Mouse (Mus musculus) stomach, embryonic 16.5 days (tissue): ENCODE measurements around the gene Il4. TPM values are rescaled to one million over a fixed set of nuclear protein-coding genes. Genes with fewer than 3 reads are reported as not detected.

ENCODE experiments used
- ATAC-seq: fragments of 200-750 bp; cut with Nextera tagmentation; 2 replicates; pipeline ENCODE4 v1.8.0; 2017; ENCODE audit warnings: moderate number of reproducible peaks, moderate TSS enrichment; ENCODE audit not compliant: insufficient read depth, low FRiP score
- H3K27ac ChIP-seq: fragments of 300-500 bp; sonication (generic); 2 replicates; pipeline ENCODE4 v1.5.1; 2014; ENCODE audit warnings: low read length
- H3K27me3 ChIP-seq: fragments of 300-500 bp; sonication (generic); 2 replicates; pipeline ENCODE4 v1.6.1; 2014; ENCODE audit warnings: low read length, control low read depth, mixed read lengths; ENCODE audit not compliant: control insufficient read depth, insufficient read depth
- H3K36me3 ChIP-seq: fragments of 300-500 bp; sonication (generic); 2 replicates; pipeline ENCODE4 v1.6.1; 2014; ENCODE audit warnings: low read length; ENCODE audit not compliant: control insufficient read depth, insufficient read depth
- H3K4me1 ChIP-seq: fragments of 300-500 bp; sonication (generic); 2 replicates; pipeline ENCODE4 v1.6.1; 2014; ENCODE audit warnings: low read length, control low read depth, mixed read lengths; ENCODE audit not compliant: control insufficient read depth, insufficient read depth
- H3K4me2 ChIP-seq: fragments of 300-500 bp; sonication (generic); 2 replicates; pipeline ENCODE4 v1.6.1; 2014; ENCODE audit warnings: low read depth, low read length, mixed read lengths
- H3K4me3 ChIP-seq: fragments of 300-500 bp; sonication (generic); replicated peaks from 2 replicates; pipeline ENCODE4 v1.5.1; 2014; ENCODE audit warnings: mild to moderate bottlenecking, low read length
- H3K9ac ChIP-seq: fragments of 300-500 bp; sonication (generic); 2 replicates; pipeline ENCODE4 v1.6.1; 2014; ENCODE audit warnings: low read length
- H3K9me3 ChIP-seq: fragments of 300-500 bp; sonication (generic); replicated peaks from 2 replicates; pipeline ENCODE4 v1.6.1; 2016; ENCODE audit warnings: low read length, control low read depth; ENCODE audit not compliant: control insufficient read depth
- WGBS: fragments of 180-500 bp; shearing (Covaris S2); extraction: QIAGEN DNeasy Blood & Tissue Kit; methylation state at CpG from one replicate; pipeline ENCODE4 v1.1.7; 2014; 5-methylcytosine and 5-hydroxymethylcytosine counted together
- polyA plus RNA-seq: library from polyadenylated mRNA; unstranded; fragments of >200 nt; fragmentation: Nextera tagmentation; extraction: Ambion mirVana; gene quantifications from 2 replicates; pipeline ENCODE4 v1.2.1, GENCODE M21; 2015

Il4 gene
- polyA plus RNA-seq, 1 experiment from 2014 or later, result 1.1 TPM

DNA sequence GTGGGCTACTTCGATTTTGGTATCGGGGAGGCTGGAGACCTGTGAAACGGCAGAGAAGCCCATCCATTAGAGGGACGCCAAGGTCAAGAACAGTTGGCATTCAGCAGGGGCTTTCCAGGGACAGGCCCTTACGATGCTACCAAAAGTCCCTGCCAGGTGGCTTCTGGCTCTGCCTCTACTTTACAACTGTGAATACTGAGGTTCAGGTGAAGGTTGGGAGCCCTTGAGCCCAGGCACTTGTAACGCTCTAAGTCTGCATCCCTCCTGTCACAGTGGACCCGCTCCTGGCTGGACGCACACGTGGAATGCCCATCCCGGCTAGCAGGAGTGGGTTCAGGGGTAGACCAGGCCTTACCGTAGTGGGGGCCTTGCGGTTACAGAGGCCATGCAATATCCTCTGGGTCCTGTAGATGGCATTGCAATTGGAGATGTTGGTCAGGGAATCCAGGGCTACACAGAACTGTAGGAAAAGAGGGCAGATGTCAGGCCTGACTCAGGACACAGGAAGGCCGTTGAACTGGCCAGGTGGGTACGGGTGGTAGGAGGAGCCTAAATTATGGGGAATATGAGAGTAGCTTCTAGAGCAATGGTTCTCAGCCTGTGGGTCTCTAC, 13.8 kb upstream of the Il4 start:
- H3K27me3 ChIP-seq, result peaks cover 7% of the 10 kb centered on the region
- H3K36me3 ChIP-seq, result no peaks in the 10 kb centered on the region
- no peaks in the 10 kb centered on the region for H3K9me3 ChIP-seq
- no peak overlapping the region for H3K4me3 ChIP-seq
- ATAC-seq, result no peak
- 0 out of 2 replicates have a peak, but pooled peaks cover 3% of the 10 kb centered on the region for H3K4me1 ChIP-seq
- 72% methylated on average over 14 of the region's 14 CpGs for WGBS
- H3K27ac ChIP-seq, result no peak overlapping the region
- H3K4me2 ChIP-seq, result no peak overlapping the region
- H3K9ac ChIP-seq, result no peak overlapping the region

DNA sequence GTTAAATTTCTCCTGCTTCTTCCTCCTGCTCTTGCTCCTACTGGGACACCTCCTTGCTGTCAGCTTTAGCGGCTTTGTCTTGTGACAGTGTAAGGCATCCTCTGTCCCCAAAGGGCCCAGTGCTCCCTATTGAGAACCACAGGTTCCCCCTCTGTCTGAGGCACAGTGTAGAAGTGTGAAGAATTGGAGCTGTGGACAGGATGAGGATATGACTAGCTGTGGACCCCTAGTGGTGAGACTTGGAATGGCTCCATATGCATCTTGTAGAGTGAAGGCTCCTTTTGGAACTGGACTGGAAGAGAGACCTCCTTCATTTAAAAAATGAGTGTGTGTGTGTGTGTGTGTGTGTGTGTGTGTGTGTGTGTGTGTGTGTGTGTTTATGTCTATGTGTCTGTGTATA, 9.4 kb upstream of the Il4 start:
- H3K27me3 ChIP-seq, result no peaks in the 10 kb centered on the region
- no peaks in the 10 kb centered on the region for H3K9me3 ChIP-seq
- H3K4me3 ChIP-seq, result no peak overlapping the region
- H3K4me2 ChIP-seq, result no peak overlapping the region
- no peaks in the 10 kb centered on the region for H3K4me1 ChIP-seq
- H3K36me3 ChIP-seq, result no peaks in the 10 kb centered on the region
- WGBS, result 11% methylated on average over 1 of the region's 1 CpGs
- H3K9ac ChIP-seq, result no peak overlapping the region
- H3K27ac ChIP-seq, result no peak overlapping the region
- ATAC-seq, result 0 out of 2 replicates have a peak, but pooled peaks have one; percentile 44

DNA sequence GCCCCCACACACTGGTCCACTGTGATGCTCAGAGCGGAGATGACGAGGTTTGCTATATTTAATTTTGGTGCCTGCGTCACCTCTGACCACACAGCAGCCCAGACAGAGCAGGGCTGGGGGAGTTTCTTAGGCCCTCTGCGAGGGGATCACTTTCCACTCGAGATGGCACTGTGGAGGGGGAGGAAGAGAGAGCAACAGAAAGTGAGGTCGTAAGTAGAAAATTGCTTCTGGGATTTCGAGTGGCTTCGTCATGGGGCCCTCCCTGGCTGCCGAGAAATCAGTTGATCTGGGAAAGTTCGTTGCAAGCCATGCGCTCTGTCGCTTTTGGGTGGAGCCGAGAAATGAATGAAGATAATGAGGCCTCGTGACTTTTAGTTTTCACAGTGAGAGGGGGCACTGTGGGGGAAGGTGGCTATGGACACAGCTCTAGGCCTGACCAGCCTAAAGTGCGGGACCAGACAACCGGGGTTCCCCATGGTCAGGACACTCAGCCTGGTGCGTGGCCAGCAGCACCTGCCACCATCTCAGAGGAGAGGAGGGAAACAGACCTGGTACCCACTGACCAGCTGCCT, 8.4 kb upstream of the Il4 start:
- Histone ChIP-seq H3K36me3 (no peaks in the 10 kb centered on the region), H3K27ac (no peak overlapping the region), H3K9me3 (no peaks in the 10 kb centered on the region), H3K4me1 (no peaks in the 10 kb centered on the region), H3K27me3 (no peaks in the 10 kb centered on the region), H3K9ac (no peak overlapping the region), H3K4me3 (no peak overlapping the region), H3K4me2 (no peak overlapping the region)
- WGBS, result 63% methylated on average over 17 of the region's 17 CpGs
- ATAC-seq, result no peak

DNA sequence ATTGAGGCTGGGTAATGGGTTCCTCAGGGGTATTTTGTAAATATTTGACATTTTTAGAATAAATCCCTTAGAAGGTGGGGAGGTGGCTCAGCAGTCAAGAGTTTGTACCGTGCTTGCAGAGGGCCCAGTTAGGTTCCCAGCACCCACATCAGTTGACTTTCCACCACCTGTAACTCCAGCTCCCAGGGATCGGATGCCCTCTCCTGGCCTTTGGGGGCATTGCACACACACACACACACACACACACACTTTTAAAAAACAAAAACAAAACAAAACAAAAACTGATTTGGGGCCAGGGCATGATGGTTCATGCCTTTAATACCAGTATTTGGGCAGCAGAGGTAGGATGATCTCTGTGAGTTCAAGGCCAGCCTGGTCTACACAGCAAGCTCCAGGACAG, 5.7 kb upstream of the Il4 start:
- Histone ChIP-seq H3K9ac (no peak overlapping the region), H3K4me3 (no peak overlapping the region), H3K4me1 (no peaks in the 10 kb centered on the region), H3K27me3 (no peaks in the 10 kb centered on the region), H3K9me3 (no peaks in the 10 kb centered on the region), H3K36me3 (no peaks in the 10 kb centered on the region), H3K27ac (no peak overlapping the region), H3K4me2 (no peak overlapping the region)
- ATAC-seq, result no peak
- 85% methylated on average over 2 of the region's 2 CpGs for WGBS

DNA sequence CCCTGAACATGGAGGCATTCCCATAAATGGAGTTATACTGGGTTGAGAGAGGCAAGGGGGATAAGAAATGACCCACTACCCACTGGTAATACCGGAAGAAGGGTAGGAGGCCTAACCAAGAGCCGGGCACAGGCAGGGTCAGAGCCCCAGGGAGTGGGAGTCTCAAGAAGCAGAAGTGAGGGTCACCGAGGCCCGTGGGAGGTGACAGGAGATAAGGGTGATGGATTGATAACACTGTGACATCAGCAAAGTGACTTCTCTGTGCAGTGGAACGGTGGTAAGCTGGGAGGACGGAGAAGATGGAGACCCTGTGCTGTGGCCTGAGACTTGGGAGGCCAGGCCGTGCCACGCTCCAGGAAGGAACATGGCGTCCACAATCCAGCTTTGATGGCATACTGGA, 5.1 kb upstream of the Il4 start:
- Histone ChIP-seq H3K9me3 (no peaks in the 10 kb centered on the region), H3K36me3 (no peaks in the 10 kb centered on the region), H3K4me2 (no peak overlapping the region), H3K4me1 (no peaks in the 10 kb centered on the region), H3K27ac (no peak overlapping the region), H3K4me3 (no peak overlapping the region), H3K27me3 (no peaks in the 10 kb centered on the region), H3K9ac (no peak overlapping the region)
- ATAC-seq, result no peak
- WGBS, result 73% methylated on average over 9 of the region's 9 CpGs

DNA sequence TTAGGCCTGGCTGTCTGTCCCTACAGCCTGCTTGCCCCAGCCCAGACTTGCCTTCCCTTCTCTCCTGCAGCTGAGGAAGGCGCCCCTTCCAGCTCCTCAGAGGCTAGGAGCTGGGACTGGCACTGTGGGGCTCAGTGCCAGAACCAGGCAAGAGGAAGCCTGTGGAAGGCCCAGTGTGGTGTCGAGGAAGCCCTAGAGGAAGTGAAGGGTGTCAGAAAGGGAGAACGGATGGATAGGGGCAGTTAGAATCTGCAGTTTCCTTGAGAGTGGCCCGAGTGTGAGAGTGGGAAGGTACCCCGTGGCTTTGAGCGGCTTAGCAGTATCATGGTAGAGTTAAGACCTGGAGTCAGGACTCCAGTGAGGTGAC, 4.0 kb upstream of the Il4 start:
- H3K9ac ChIP-seq, result no peak overlapping the region

DNA sequence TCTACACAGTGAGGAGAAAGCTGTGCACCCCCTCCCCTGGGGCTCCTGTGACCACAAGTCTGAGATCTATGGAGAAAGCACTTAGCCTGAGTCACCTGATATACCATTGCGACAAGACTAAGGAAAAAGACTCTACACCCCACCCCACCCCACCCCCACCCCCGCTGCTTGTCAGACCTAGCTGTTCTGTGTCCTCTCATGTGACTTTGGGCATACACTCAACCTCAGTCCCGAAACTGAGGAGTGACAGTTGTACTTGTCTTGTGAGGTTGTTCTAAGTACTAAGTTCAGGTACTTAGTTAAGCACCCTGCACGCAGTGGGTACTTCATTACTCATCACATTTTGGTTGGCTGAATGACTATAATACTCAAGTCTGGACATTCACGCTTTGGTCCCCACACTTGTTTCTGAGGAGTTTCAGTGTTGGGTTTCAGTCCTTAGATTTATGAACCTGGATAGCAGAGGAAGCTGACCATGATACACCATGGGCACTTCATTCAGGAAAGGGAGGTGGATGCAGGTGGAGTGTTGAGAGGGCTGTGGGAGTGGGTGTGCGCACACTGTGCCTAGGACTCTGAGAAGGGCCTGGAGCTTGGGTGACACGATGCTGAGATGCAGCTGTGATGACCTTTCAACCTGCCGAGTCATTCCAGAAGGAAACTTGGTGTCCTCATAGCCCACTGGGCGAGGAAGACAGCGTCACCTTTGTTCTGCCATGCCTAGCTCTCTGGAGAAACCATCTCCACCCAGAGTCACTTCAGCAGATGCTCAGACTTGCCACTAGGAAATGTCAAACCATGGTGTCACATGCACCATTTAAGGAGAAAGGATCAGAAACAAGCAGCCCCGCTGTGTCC, 3.3 kb upstream of the Il4 start:
- 80% methylated on average over 11 of the region's 11 CpGs for WGBS
- no peak overlapping the region for H3K4me2 ChIP-seq
- H3K4me3 ChIP-seq, result no peak overlapping the region
- H3K36me3 ChIP-seq, result no peaks in the 10 kb centered on the region
- no peaks in the 10 kb centered on the region for H3K27me3 ChIP-seq
- ATAC-seq, result no peak
- no peak overlapping the region for H3K27ac ChIP-seq
- no peak overlapping the region for H3K9ac ChIP-seq
- H3K4me1 ChIP-seq, result no peaks in the 10 kb centered on the region
- H3K9me3 ChIP-seq, result no peaks in the 10 kb centered on the region

More for the DNA sequence above, 4.0 kb upstream of the Il4 start:
- H3K27ac ChIP-seq, result no peak overlapping the region
- H3K4me3 ChIP-seq, result no peak overlapping the region
- no peak overlapping the region for H3K4me2 ChIP-seq
- WGBS, result 72% methylated on average over 6 of the region's 6 CpGs
- H3K36me3 ChIP-seq, result no peaks in the 10 kb centered on the region
- ATAC-seq, result no peak
- H3K27me3 ChIP-seq, result no peaks in the 10 kb centered on the region
- H3K9me3 ChIP-seq, result no peaks in the 10 kb centered on the region
- no peaks in the 10 kb centered on the region for H3K4me1 ChIP-seq

DNA sequence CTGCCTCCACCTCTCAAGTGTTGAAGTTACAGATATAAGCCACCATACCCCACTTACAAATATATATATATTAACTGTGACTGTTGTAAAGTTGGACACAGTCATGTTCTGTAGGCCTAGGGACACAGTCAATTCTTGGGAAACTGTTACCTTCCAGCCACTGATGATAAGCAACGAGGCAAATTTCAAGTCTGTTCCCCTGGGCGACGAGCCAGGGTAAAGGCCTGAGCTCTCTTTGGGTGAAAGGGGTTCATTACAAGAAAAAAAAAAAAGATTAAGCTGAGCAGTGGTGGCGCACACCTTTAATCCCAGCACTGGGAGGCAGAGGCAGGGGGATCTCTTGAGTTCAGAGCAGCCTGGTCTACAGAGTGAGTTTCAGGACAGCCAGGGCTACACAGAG, 1.6 kb upstream of the Il4 start:
- no peaks in the 10 kb centered on the region for H3K9me3 ChIP-seq
- WGBS, result 87% methylated on average over 4 of the region's 4 CpGs
- H3K4me2 ChIP-seq, result no peak overlapping the region
- no peak overlapping the region for H3K9ac ChIP-seq
- no peaks in the 10 kb centered on the region for H3K4me1 ChIP-seq
- H3K4me3 ChIP-seq, result no peak overlapping the region
- no peaks in the 10 kb centered on the region for H3K36me3 ChIP-seq
- H3K27ac ChIP-seq, result no peak overlapping the region
- no peaks in the 10 kb centered on the region for H3K27me3 ChIP-seq
- ATAC-seq, result no peak

DNA sequence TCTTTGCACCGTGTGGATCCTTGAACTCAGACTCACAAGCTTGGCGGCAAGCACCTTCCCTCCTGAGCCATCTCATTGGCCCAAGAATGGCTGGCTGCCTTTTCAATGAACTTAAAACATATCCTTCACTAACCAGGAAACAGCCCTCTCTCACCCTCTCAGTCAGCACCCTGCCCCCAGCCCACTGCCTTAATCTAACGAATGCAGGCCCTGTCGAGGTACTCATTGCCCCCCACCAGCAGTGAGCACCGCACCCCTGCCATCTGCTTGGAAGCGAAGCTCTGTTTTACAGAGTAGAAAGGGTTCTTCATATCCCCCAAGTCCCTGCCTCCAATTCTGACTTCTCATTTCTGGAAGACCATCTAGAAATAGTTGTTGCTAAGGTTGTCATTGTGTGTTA, 959 bp upstream of the Il4 start:
- 66% methylated on average over 6 of the region's 6 CpGs for WGBS
- no peak overlapping the region for H3K27ac ChIP-seq
- no peak overlapping the region for H3K4me3 ChIP-seq
- H3K9ac ChIP-seq, result no peak overlapping the region
- H3K36me3 ChIP-seq, result no peaks in the 10 kb centered on the region
- no peaks in the 10 kb centered on the region for H3K4me1 ChIP-seq
- no peak for ATAC-seq
- no peak overlapping the region for H3K4me2 ChIP-seq
- no peaks in the 10 kb centered on the region for H3K27me3 ChIP-seq
- H3K9me3 ChIP-seq, result no peaks in the 10 kb centered on the region
